Mouse (Mus musculus): ENCODE data around the gene Araf. TPM values are rescaled to one million over a fixed set of nuclear protein-coding genes. Genes with fewer than 3 reads are reported as not detected.
"Not testable (repeated sequence)": the region's sequence is repeated elsewhere in the genome, so short reads cannot be mapped to it uniquely, and the experiment has no call there.

Gene Araf
- polyA plus RNA-seq, 1 experiment from 2014 or later, result 167 TPM

DNA sequence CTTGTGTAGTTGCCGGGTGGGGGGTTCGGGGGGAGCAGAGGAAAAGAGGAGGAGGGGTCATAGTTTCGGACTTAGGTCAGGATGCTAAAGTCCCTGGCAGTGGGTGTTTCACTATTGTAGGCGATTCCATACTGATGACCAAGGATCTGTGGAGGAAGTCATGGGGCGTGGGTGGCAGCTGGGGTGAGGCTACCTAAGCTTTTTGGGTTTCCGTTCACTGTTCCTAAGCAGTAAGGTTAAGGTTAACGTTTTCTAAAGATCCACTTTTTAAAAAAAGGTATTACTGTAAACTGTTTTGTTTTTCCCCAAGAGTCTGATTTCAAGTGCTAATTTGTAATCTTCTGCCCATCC, 1.2 kb downstream of the Araf start:
- no peaks in the 10 kb centered on the region for H3K9me3 ChIP-seq (replicated peaks)
- H3K4me1 ChIP-seq, result no peaks in the 10 kb centered on the region
- ATAC-seq, result no peak
- no peaks in the 10 kb centered on the region for H3K36me3 ChIP-seq (ENCODE audit: poor library complexity, severe bottlenecking)
- peak overlapping the region; percentile 93 for H3K27ac ChIP-seq
- 18% methylated on average over 7 of the region's 7 CpGs for WGBS
- H3K4me3 ChIP-seq, result peak overlapping the region; percentile 44
- no peaks in the 10 kb centered on the region for H3K27me3 ChIP-seq
- peak overlapping the region; percentile 68 for H3K9ac ChIP-seq
- H3K4me2 ChIP-seq, result peak overlapping the region; percentile 58

DNA sequence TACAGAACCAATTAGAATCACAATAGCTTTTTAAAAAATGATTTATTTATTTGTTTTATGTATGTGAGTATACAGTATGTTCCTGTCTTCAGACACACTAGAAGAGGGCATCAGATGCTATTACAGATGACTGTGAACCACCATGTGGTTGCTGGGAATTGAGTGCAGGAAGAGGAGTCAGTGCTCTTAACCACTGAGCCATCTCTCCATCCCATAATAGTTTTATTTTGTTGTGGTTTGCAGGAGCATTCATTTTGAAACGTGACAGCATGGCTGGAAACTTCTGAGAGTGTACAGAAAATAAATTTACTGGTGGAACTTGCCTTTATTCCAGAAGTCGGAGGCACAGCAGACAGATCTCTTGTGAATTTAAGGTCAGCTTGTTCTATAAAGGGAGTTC, 3.8 kb downstream of the Araf start:
- 82% methylated on average over 2 of the region's 2 CpGs for WGBS
- ATAC-seq, result no peak
- H3K4me1 ChIP-seq, result no peaks in the 10 kb centered on the region

DNA sequence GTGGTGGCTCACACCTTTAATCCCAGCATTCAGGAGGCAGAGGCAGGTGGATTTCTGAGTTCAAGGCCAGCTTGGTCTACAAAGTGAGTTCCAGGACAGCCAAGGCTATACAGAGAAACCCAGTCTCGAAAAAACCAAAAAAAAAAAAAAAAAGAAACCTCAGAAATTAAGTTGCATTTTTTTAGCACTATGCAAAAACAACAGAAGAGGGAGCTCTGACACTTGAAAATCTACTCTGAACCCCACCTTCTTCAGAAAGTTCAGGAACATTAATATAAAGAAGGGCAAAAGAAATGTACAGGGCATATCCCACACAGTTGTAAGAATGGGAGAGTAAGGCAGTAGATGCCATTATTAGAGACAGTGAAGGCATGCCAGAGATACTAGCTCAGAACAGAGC, 6.7 kb downstream of the Araf start:
- not testable (repeated sequence) for H3K36me3 ChIP-seq (ENCODE audit: poor library complexity, severe bottlenecking); ATAC-seq; H3K4me1 ChIP-seq; H3K27me3 ChIP-seq; H3K9ac ChIP-seq; H3K4me3 ChIP-seq; H3K4me2 ChIP-seq; H3K27ac ChIP-seq; H3K9me3 ChIP-seq (replicated peaks)
- 71% methylated on average over 1 of the region's 1 CpGs for WGBS

More for the DNA sequence above, 3.8 kb downstream of the Araf start:
- no peak overlapping the region for H3K4me2 ChIP-seq
- no peak overlapping the region for H3K27ac ChIP-seq
- no peak overlapping the region for H3K9ac ChIP-seq
- no peaks in the 10 kb centered on the region for H3K36me3 ChIP-seq (ENCODE audit: poor library complexity, severe bottlenecking)
- H3K27me3 ChIP-seq, result no peaks in the 10 kb centered on the region
- no peak overlapping the region for H3K4me3 ChIP-seq
- H3K9me3 ChIP-seq (replicated peaks), result no peaks in the 10 kb centered on the region

DNA sequence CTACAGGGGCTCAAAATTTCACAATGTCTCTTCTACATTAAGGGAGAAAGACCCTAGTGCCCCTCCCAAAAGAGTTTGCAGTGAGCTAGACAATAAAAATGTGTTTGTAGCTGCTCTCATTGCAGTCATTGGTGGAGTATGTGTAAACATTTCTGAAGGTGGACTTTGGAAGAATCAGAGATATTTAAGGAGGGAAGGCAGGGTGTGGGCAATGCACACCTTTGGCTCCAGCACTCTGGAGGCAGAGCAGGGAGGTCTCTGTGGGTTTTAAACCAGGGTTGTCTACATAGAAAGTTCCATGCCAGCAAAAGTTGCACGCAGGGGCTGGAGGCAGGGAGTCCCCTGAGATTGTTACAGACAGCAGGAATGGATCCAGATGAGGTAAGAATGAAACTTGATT, 8.7 kb downstream of the Araf start:
- Histone ChIP-seq H3K4me2 (no peak overlapping the region), H3K36me3 (ENCODE audit: poor library complexity, severe bottlenecking) (no peaks in the 10 kb centered on the region), H3K9ac (no peak overlapping the region), H3K4me1 (no peaks in the 10 kb centered on the region), H3K9me3 (replicated peaks) (no peaks in the 10 kb centered on the region), H3K4me3 (no peak overlapping the region), H3K27me3 (no peaks in the 10 kb centered on the region), H3K27ac (no peak overlapping the region)
- ATAC-seq, result no peak
- WGBS, result 71% methylated on average over 1 of the region's 1 CpGs

DNA sequence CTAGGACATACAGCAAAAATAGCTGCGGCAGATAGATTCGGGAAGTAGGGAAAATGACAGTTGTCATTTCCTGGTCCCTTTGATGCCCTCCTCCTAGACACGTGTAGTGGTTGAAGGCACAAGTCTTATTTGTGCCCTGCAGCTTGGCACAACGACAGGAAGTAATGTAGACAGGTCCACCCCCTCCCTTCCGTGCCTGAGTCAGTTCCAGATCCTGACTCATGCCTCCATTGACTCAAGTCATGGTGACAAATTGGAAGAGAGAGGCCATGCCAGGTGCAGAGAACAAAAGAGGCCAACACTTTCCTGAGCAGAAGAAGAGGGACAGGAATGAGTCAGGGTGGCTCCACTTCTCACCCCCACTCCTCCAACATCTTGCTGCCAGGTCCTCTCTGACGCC, 19.4 kb downstream of the Araf start:
- Histone ChIP-seq H3K27me3 (no peaks in the 10 kb centered on the region), H3K4me2 (no peak overlapping the region), H3K27ac (no peak overlapping the region), H3K9ac (no peak overlapping the region), H3K9me3 (replicated peaks) (no peaks in the 10 kb centered on the region), H3K4me3 (no peak overlapping the region), H3K36me3 (ENCODE audit: poor library complexity, severe bottlenecking) (no peaks in the 10 kb centered on the region), H3K4me1 (0 out of 2 replicates have a peak, but pooled peaks cover 7% of the 10 kb centered on the region)
- no peak for ATAC-seq
- WGBS, result 66% methylated on average over 6 of the region's 6 CpGs

DNA sequence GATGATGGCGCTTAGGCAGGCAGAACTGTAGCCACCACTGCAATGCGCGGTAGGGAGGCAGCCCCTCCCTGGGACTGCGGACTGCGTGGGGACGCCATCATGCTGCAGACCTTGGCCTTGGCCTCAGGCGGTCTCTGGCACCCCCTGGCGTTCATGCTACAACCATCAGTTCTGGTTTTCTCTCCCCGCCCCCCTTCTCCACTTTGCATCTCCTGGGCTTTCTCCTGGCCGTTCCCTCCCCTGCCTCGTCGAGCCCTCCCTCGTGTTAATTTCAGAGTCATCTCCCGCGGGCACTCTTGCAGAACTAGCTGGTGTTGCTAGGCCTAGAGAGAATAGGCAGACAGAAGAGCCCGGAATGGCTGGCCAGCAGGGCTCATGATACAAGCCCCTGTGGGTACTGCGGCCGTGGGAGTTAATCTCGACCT, 21.6 kb downstream of the Araf start:
- Histone ChIP-seq H3K4me3 (peak overlapping the region; percentile 17; the same call in 1 of the 2 replicates), H3K4me2 (peak overlapping the region; percentile 52), H3K4me1 (0 out of 2 replicates have a peak, but pooled peaks cover 7% of the 10 kb centered on the region), H3K9me3 (replicated peaks) (no peaks in the 10 kb centered on the region), H3K9ac (0 out of 2 replicates have a peak overlapping the region, but pooled peaks have one; percentile 40), H3K27me3 (no peaks in the 10 kb centered on the region), H3K27ac (peak overlapping the region; percentile 48; the same call in 1 of the 2 replicates), H3K36me3 (ENCODE audit: poor library complexity, severe bottlenecking) (no peaks in the 10 kb centered on the region)
- peak; percentile 94 for ATAC-seq
- WGBS, result 19% methylated on average over 18 of the region's 19 CpGs

DNA sequence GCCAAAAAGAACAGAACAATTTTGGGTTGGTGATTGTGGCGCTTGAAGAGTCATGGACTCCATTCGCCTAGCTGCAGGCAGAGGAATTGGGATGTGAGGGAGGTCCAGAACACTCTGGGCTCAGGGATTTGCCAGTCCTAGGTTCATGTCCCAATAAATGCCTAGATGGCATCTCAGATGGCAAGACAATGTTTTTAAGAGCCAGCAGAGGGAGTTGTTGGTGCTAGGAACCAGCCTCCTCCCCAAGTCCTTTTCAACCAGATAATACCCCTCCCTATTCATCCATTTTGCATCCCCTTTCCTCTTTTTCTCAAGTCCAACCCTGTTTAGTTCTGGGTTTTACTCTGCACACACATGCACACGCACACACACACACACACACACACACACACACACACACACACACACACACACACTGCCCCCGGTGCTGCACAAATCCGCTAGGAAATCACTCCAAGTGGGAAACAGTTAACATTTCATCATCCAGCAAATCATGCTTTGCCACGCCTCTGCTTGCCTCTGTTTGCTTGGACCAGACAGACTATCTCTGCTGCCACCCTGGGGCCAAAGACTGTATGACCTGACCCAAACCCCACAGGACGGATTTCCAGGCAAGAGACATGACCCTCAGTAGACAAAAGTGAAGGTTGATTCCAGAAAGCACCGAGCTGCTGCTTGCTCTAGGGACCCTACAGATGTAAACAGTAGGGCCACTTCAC, 22.3 kb downstream of the Araf start:
- 0 out of 2 replicates have a peak, but pooled peaks cover 7% of the 10 kb centered on the region for H3K4me1 ChIP-seq
- 0 out of 2 replicates have a peak overlapping the region, but pooled peaks have one; percentile 40 for H3K9ac ChIP-seq
- H3K27ac ChIP-seq, result peak overlapping the region; percentile 48; the same call in 1 of the 2 replicates
- no peaks in the 10 kb centered on the region for H3K9me3 ChIP-seq (replicated peaks)
- peak; percentile 23 for ATAC-seq
- H3K36me3 ChIP-seq (ENCODE audit: poor library complexity, severe bottlenecking), result no peaks in the 10 kb centered on the region
- WGBS, result 51% methylated on average over 8 of the region's 8 CpGs
- peak overlapping the region; percentile 17; the same call in 1 of the 2 replicates for H3K4me3 ChIP-seq
- no peaks in the 10 kb centered on the region for H3K27me3 ChIP-seq
- peak overlapping the region; percentile 52 for H3K4me2 ChIP-seq

DNA sequence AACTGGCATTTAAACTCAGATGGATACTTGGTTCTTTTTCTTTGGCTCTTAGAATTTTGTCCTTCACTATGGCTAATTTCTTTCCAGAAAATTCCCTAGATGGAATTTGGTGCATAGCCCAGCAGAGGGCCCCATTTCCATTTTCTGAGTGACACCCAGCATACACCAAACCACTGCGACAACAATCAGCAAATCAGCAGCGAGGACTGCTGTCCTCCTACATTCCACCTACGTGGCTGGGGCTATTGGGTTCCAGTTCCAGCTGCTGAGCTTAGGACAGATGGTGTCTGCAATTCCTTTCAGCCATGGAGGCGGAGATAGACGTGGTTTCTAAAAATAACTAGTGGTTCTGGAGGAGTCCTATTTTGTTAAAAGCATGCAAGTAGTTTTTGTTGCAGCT, 31.3 kb downstream of the Araf start:
- no peak overlapping the region for H3K27ac ChIP-seq
- H3K27me3 ChIP-seq, result no peaks in the 10 kb centered on the region
- H3K9me3 ChIP-seq (replicated peaks), result no peaks in the 10 kb centered on the region
- H3K4me1 ChIP-seq, result no peaks in the 10 kb centered on the region
- no peak overlapping the region for H3K4me2 ChIP-seq
- 0 out of 2 replicates have a peak, but pooled peaks have one; percentile 55 for ATAC-seq
- no peaks in the 10 kb centered on the region for H3K36me3 ChIP-seq (ENCODE audit: poor library complexity, severe bottlenecking)
- no peak overlapping the region for H3K4me3 ChIP-seq
- H3K9ac ChIP-seq, result no peak overlapping the region
- WGBS, result 44% methylated on average over 5 of the region's 5 CpGs

DNA sequence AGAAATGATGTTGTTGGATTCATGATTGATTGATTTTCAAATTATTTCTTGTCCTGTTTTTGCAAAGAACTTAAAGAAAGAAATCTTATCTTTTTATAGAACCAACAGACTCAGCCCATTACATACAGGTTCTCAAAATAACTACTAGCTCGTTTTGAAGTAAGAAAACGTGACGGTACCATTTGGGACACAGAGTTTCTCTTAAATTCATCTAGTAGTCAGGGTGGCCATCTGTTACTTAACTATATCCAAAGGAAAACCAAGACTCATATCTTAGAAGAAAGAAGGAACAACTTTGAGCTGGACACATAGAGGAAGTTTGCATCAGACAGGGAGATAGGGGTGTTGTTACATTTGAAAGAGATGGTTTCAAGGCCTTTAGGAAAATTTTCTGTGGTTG, 49.6 kb downstream of the Araf start:
- H3K27ac ChIP-seq, result no peak overlapping the region
- no peak for ATAC-seq
- WGBS, result 91% methylated on average over 3 of the region's 3 CpGs

DNA sequence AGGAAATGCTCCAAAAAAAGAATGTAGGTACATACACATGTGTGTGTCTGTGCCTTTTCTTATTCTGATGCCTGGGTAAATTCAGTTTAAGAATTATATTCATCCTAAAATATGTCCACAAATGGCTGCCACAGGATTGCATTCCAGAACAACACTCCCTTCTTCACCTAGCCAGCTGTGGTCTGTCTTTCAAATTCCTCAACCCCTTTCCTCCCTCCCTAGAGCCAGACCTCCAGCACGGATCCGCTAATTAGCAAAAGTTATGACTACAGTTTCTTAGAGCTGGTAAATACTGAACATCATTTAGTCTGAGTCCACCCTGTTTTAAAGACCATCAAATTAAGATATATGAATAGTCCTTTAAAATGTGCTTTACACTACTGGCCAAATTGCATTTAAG, 50.2 kb downstream of the Araf start:
- Histone ChIP-seq H3K9ac (no peak overlapping the region), H3K4me3 (peak overlapping the region; percentile 61; the same call in 1 of the 2 replicates), H3K27me3 (no peaks in the 10 kb centered on the region), H3K36me3 (ENCODE audit: poor library complexity, severe bottlenecking) (peaks cover 20% of the 10 kb centered on the region), H3K4me1 (peaks cover 13% of the 10 kb centered on the region), H3K27ac (peak overlapping the region; percentile 35; the same call in 1 of the 2 replicates), H3K4me2 (peak overlapping the region; percentile 45), H3K9me3 (replicated peaks) (no peaks in the 10 kb centered on the region)
- ATAC-seq, result peak; percentile 31; the same call in 1 of the 2 replicates
- 23% methylated on average over 2 of the region's 2 CpGs for WGBS

More for the DNA sequence above, 49.6 kb downstream of the Araf start:
- Histone ChIP-seq H3K9me3 (replicated peaks) (no peaks in the 10 kb centered on the region), H3K4me1 (peaks cover 13% of the 10 kb centered on the region), H3K36me3 (ENCODE audit: poor library complexity, severe bottlenecking) (peaks cover 20% of the 10 kb centered on the region), H3K4me3 (no peak overlapping the region), H3K4me2 (no peak overlapping the region), H3K27me3 (no peaks in the 10 kb centered on the region), H3K9ac (no peak overlapping the region)

DNA sequence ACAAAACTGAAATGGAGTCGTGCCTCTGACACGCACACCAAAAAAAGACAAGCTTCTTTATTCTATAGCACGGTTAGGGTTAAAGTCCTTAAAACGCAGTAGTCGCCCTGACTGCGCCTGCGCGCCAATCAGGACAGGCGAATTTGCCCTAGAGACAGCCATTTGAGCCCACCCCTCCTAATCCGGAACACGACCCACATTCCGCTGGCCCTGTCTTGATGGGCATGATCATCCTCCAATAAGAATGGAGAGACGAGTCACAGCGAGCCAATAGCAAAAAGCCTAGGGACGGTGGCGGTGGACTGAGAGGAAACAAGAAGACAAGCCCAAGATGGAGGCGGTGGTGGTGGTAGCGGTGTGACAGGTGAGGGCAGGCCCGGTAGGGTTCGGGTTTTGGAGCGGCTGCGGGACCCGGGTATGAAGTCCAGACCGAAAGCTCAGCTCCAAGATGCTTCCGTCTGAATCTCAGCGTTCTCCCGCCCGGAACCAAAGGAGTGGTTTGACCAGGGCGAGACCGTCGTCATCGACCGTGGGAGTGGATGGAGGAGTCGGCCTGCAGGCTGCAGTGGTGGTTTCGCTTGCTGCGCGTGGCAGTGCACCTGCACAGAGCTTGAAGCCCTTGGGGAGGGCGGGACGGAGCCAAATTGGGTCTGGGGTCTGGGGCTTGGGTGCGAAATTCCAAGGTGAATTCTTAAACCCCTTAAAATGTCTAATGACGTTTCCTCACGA, 50.8 kb downstream of the Araf start:
- WGBS, result 16% methylated on average over 42 of the region's 42 CpGs
- peak; percentile 100 for ATAC-seq
- H3K9me3 ChIP-seq (replicated peaks), result no peaks in the 10 kb centered on the region

DNA sequence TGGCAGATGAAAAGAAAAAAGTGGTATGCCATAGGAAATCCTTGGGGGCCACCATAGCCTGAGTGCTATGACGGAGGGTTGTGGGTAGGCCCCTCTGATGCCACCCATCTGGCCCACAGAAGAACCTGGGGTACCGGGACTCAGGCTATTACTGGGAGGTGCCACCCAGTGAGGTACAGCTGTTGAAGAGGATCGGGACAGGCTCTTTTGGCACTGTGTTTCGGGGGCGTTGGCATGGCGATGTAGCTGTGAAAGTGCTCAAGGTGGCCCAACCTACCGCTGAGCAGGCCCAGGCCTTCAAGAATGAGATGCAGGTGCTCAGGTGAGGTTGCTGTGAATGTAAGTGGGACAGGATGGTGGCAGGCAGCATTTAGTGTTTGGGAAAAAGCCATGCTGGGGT, 56.2 kb downstream of the Araf start:
- no peak for ATAC-seq
- Histone ChIP-seq H3K27ac (no peak overlapping the region), H3K27me3 (no peaks in the 10 kb centered on the region), H3K4me2 (no peak overlapping the region), H3K9ac (no peak overlapping the region), H3K36me3 (ENCODE audit: poor library complexity, severe bottlenecking) (peaks cover 47% of the 10 kb centered on the region), H3K4me1 (peaks cover 13% of the 10 kb centered on the region), H3K9me3 (replicated peaks) (no peaks in the 10 kb centered on the region; the same call in 1 of the 2 replicates), H3K4me3 (no peak overlapping the region)
- 98% methylated on average over 7 of the region's 7 CpGs for WGBS

More for the DNA sequence above, 50.8 kb downstream of the Araf start:
- H3K4me3 ChIP-seq, result peak overlapping the region; percentile 61
- peaks cover 13% of the 10 kb centered on the region for H3K4me1 ChIP-seq
- peak overlapping the region; percentile 76 for H3K9ac ChIP-seq
- peak overlapping the region; percentile 71 for H3K4me2 ChIP-seq
- H3K36me3 ChIP-seq (ENCODE audit: poor library complexity, severe bottlenecking), result peaks cover 25% of the 10 kb centered on the region
- H3K27me3 ChIP-seq, result no peaks in the 10 kb centered on the region
- peak overlapping the region; percentile 40 for H3K27ac ChIP-seq

Measured in forebrain, embryonic 13.5 days (tissue).